Mouse (Mus musculus) frontal cortex, postnatal 25 days (tissue): ENCODE data around the gene Htr2a.

Experiments
- DNase-seq, 2 experiments: peaks; one replicate each; pipeline ENCODE4 v3.0.0; 2022; ENCODE audit warnings: low spot score in 2 of 2

Gene Htr2a

DNA sequence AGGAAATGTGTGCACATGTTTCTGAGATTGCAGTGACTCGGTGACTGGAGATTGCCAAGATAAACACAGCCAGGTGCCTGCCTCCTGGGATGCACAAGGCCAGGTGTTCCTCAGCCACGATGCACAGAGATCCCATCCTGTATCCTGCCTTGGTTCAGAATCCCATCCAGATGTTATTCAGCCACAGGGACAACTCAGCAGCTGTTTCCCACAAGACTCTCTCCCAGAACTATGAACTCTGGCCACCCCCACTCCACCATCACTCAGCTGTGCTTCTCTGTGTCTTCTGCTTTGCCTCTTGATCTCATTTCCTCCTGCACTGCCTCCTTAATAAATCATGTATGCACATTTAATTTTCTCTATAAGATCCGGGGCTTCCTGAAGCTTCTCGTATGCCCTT lies 56.1 kb downstream of the Htr2a start:
- DNase-seq: no peak

DNA sequence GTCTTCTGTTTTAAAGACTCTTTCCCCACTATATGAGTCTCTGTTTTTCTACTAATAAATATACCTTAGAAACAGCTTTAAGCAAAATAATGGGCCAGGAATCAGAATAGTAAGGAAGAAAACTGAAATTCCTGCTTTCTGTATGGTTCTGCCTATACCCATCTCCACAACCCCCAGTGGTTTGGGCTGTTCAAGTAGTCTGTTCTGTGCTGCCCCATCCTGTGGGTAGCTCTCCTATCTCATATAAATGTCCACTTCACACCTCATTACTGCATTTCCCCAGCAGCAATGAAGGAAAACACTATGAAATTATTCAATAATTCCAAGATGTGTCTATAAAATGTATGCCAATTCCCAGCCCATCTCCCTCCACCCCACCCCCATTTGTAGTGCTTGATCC lies 56.8 kb downstream of the Htr2a start:
- no peak for DNase-seq

DNA sequence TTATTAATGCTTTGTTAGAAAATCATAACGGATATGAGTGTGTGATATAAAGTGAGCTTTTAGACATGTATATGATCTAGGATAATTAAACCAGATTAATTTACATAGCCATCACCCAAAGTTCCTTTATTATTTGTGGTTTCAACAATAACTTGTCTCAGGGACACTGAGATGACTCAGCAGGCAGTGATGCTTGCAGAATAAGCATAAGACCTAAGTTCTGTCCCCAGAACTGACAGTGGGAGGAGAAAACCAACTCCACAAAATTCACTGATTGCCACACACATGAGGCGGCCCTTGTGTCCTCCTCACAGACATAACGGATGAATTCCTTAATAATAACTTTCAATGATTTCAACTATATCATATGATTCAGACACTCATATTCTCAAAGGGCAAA lies 58.6 kb downstream of the Htr2a start:
- DNase-seq: no peak

GRCm38 (mm10) chr14:74703930-74704329 lies 63.3 kb downstream of the Htr2a start:
- no peak for DNase-seq

- DNase-seq: peak; percentile 15 to 35
Observed at GRCm38 (mm10) chr14:74709054-74709453, 68.4 kb downstream of the Htr2a start.

GRCm38 (mm10) chr14:74723541-74723940 lies 82.9 kb downstream of the Htr2a start:
- no peak for DNase-seq

DNA sequence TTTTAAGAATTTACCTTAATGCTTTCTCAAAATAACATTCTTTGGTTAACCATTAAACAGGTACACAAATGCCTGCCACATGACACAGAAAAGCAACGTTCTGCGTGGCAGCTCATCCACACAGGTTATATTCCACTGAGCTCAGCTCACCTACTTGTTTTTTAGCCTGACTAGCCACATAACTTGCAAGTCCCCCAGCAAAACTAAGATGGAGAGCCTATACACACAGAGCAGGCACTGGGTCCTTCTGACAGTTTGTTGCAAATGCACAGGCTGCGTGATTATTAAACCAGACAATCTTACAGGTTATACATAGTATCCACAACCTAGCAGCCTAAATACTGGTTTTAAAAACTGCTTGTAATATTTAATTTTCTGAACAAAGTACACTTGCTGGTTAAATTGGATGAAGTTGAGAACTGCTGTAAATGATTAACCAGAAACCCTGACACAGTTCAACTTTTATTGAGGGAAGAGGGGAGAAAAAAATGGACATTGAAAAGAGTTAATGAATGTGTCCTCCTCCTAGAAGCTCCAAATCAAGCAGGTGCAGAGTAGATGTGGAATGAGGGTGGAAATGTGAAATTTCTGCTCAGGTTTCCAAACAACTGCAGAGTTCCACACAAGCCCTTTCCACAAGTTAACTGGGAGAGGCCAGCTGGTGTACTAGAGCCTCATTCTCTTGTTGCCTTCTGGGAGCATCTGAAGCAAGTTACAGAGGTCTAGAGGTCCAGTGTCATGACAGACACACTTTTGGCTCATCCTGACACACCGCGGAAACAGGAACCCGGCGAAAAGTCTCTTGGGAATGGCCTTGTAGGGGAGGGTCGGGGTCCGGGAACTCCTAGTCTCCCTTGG lies 90.8 kb downstream of the Htr2a start:
- no peak for DNase-seq

GRCm38 (mm10) chr14:74732079-74732783 lies 91.6 kb downstream of the Htr2a start, which contains the start of gene Esd:
Esd (plus strand) TSS chr14:74732297.
- peak; percentile 64 to 66 for DNase-seq

- DNase-seq: no peak
Observed at GRCm38 (mm10) chr14:74733397-74733796, 92.8 kb downstream of the Htr2a start.

GRCm38 (mm10) chr14:74735471-74735870 lies 94.8 kb downstream of the Htr2a start:
- no peak for DNase-seq

DNA sequence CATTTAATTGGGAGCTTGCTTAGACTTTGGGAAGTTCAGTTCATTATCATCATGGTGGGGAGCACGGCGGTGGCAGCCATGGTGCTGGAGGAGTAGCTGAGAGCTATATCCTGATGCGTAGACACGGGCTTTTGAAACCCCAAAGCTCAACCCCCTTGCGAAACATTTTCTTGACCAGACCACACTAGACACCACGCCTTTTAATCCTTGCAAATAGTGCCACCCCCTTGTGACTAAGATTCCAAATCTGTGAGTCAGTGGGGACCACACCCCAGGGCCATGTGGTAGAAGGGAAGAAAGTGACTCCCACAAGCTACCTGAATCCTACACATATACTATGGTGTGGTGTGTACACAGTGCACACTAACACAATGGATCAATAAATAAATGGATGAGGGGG lies 96.2 kb downstream of the Htr2a start:
- no peak for DNase-seq
